Mouse (Mus musculus) cerebellum, adult 9-10 months (tissue): ENCODE measurements around the gene Trim3.
A peak's percentile ranks its signal among the peaks of the same experiment; 100 is the strongest.

Source experiments
- DNase-seq: peaks from one replicate; pipeline ENCODE4 v3.0.0; 2022

Trim3 gene

GRCm38 (mm10) chr7:105633127-105633800 lies at the start of gene Trim3:
Trim3 (minus strand) TSS chr7:105633571.
- peak; percentile 92 for DNase-seq

GRCm38 (mm10) chr7:105650639-105651435 lies 17.5 kb upstream of the Trim3 start, which contains the start of gene Dnhd1:
Dnhd1 (plus strand) TSS chr7:105650827.
- DNase-seq, result peak; percentile 87

- peak; percentile 60 for DNase-seq
Measured at GRCm38 (mm10) chr7:105641936-105642335, 8.6 kb upstream of the Trim3 start.

- DNase-seq, result no peak
Measured at GRCm38 (mm10) chr7:105640894-105641255, 7.5 kb upstream of the Trim3 start.

GRCm38 (mm10) chr7:105640233-105640893 lies 7.0 kb upstream of the Trim3 start, which contains the start of the genes Arfip2 and Gm45799:
Arfip2 (minus strand) TSS chr7:105640416.
Gm45799 (plus strand) TSS chr7:105640552.
- peak; percentile 99 for DNase-seq

- DNase-seq, result no peak
Measured at GRCm38 (mm10) chr7:105639756-105640155, 6.4 kb upstream of the Trim3 start, which contains the start of gene Timm10b. Timm10b (plus strand) TSS chr7:105640056.

- DNase-seq, result peak; percentile 70
Measured at GRCm38 (mm10) chr7:105639304-105639703, 5.9 kb upstream of the Trim3 start.

- DNase-seq, result peak; percentile 52
Measured at GRCm38 (mm10) chr7:105638776-105639175, 5.4 kb upstream of the Trim3 start.

- DNase-seq, result no peak
Measured at GRCm38 (mm10) chr7:105635726-105636125, 2.4 kb upstream of the Trim3 start.

- peak; percentile 44 for DNase-seq
Measured at GRCm38 (mm10) chr7:105634272-105634920, 1.0 kb upstream of the Trim3 start.

- no peak for DNase-seq
Measured at GRCm38 (mm10) chr7:105633801-105634135, 397 bp upstream of the Trim3 start.

- DNase-seq, result peak; percentile 84
Measured at GRCm38 (mm10) chr7:105632551-105632972, 809 bp downstream of the Trim3 start.

GRCm38 (mm10) chr7:105628633-105629032 lies 4.7 kb downstream of the Trim3 start:
- DNase-seq, result peak; percentile 56

GRCm38 (mm10) chr7:105625397-105625796 lies 8.0 kb downstream of the Trim3 start:
- peak; percentile 86 for DNase-seq

GRCm38 (mm10) chr7:105621646-105622292 lies 11.6 kb downstream of the Trim3 start:
- DNase-seq, result no peak

- no peak for DNase-seq
Measured at GRCm38 (mm10) chr7:105621053-105621452, 12.3 kb downstream of the Trim3 start.

GRCm38 (mm10) chr7:105619701-105620100 lies 13.7 kb downstream of the Trim3 start:
- no peak for DNase-seq

GRCm38 (mm10) chr7:105617810-105618209 lies 15.6 kb downstream of the Trim3 start:
- DNase-seq, result no peak

- DNase-seq, result no peak
Measured at GRCm38 (mm10) chr7:105616561-105616960, 16.8 kb downstream of the Trim3 start.

- no peak for DNase-seq
Measured at GRCm38 (mm10) chr7:105615720-105616119, 17.7 kb downstream of the Trim3 start.

GRCm38 (mm10) chr7:105614400-105614799 lies 19.0 kb downstream of the Trim3 start:
- no peak for DNase-seq

- DNase-seq, result no peak
Measured at GRCm38 (mm10) chr7:105611767-105612166, 21.6 kb downstream of the Trim3 start.
